Mouse (Mus musculus): ENCODE data around the gene Bean1. TPM values are rescaled to one million over a fixed set of nuclear protein-coding genes. Genes with fewer than 3 reads are reported as not detected.

Bean1 gene
- polyA plus RNA-seq, 1 experiment from 2014 or later, result 6.3 TPM

- Histone ChIP-seq H3K9me3 (ENCODE audit: control insufficient read depth, low read length) (no peaks in the 10 kb centered on the region), H3K36me3 (ENCODE audit: control insufficient read depth, insufficient read depth, low read length) (no peaks in the 10 kb centered on the region), H3K9ac (replicated peaks; ENCODE audit: low read length) (no peak overlapping the region), H3K4me3 (replicated peaks; ENCODE audit: low read depth, low read length) (no peak overlapping the region), H3K27ac (replicated peaks; ENCODE audit: low read depth, low read length) (no peak overlapping the region), H3K27me3 (ENCODE audit: control insufficient read depth, insufficient read depth, low read length) (no peaks in the 10 kb centered on the region), H3K4me2 (ENCODE audit: low read length) (no peak overlapping the region), H3K4me1 (ENCODE audit: control insufficient read depth, insufficient read depth, low read length) (no peaks in the 10 kb centered on the region)
- DNase-seq (no peak), ATAC-seq (ENCODE audit: low FRiP score, low TSS enrichment) (no peak)
- 100% methylated on average over 2 of the region's 2 CpGs for WGBS
These were observed 22.3 kb upstream of the Bean1 start for GRCm38 (mm10) chr8:104147947-104148346.

DNA sequence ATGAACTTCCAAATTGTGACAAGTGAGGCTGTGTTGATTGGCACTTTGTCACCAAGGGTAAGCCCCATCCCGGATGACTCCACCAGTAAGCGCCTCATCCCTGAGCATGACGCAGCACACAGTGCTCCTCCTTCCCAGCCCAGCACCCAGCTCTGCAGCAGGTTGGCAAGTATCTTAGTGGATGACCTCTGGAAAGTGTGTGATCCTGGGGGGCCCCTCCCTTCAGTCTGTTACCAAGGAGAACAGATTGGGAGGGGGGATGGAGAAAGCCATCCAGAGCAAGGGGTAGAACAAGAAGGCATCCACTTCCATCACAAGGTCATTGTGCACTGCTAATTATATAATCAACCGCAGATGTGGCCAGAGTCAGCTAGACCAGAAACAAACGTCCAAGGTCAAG, 9.5 kb upstream of the Bean1 start:
- Histone ChIP-seq H3K27ac (replicated peaks; ENCODE audit: low read depth, low read length) (no peak overlapping the region), H3K9ac (replicated peaks; ENCODE audit: low read length) (no peak overlapping the region), H3K27me3 (ENCODE audit: control insufficient read depth, insufficient read depth, low read length) (no peaks in the 10 kb centered on the region), H3K9me3 (ENCODE audit: control insufficient read depth, low read length) (no peaks in the 10 kb centered on the region), H3K36me3 (ENCODE audit: control insufficient read depth, insufficient read depth, low read length) (no peaks in the 10 kb centered on the region), H3K4me2 (ENCODE audit: low read length) (no peak overlapping the region), H3K4me1 (ENCODE audit: control insufficient read depth, insufficient read depth, low read length) (no peaks in the 10 kb centered on the region), H3K4me3 (replicated peaks; ENCODE audit: low read depth, low read length) (no peak overlapping the region)
- no peak for DNase-seq
- no peak for ATAC-seq (ENCODE audit: low FRiP score, low TSS enrichment)
- 80% methylated on average over 5 of the region's 5 CpGs for WGBS

DNA sequence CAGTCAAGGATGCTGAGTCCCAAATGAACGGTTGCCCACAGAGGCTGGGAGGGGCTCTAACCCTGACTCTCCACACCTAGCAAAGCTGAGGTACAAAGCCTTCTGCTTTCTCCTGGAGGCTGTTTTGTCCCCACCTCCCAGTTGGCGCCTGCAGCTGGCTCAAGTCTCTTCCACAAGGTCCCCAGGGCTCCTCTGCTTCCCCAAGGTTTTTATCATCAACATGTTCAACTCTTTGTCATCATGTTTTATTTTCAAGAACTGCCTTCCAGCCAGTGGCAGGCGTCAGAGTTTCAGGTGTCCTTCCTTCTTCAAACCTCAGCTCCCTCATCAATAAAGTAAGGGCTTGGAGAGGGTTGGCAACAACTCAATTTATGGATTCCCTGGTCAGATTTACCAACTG, 781 bp upstream of the Bean1 start:
- Histone ChIP-seq H3K9me3 (ENCODE audit: control insufficient read depth, low read length) (no peaks in the 10 kb centered on the region), H3K27ac (replicated peaks; ENCODE audit: low read depth, low read length) (no peak overlapping the region), H3K4me3 (replicated peaks; ENCODE audit: low read depth, low read length) (no peak overlapping the region), H3K4me1 (ENCODE audit: control insufficient read depth, insufficient read depth, low read length) (peaks cover 14% of the 10 kb centered on the region), H3K36me3 (ENCODE audit: control insufficient read depth, insufficient read depth, low read length) (no peaks in the 10 kb centered on the region), H3K4me2 (ENCODE audit: low read length) (peak overlapping the region; percentile 93; the same call in 1 of the 2 replicates), H3K27me3 (ENCODE audit: control insufficient read depth, insufficient read depth, low read length) (peaks cover 18% of the 10 kb centered on the region), H3K9ac (replicated peaks; ENCODE audit: low read length) (no peak overlapping the region)
- DNase-seq, result no peak
- ATAC-seq (ENCODE audit: low FRiP score, low TSS enrichment), result no peak
- WGBS, result 76% methylated on average over 3 of the region's 3 CpGs

DNA sequence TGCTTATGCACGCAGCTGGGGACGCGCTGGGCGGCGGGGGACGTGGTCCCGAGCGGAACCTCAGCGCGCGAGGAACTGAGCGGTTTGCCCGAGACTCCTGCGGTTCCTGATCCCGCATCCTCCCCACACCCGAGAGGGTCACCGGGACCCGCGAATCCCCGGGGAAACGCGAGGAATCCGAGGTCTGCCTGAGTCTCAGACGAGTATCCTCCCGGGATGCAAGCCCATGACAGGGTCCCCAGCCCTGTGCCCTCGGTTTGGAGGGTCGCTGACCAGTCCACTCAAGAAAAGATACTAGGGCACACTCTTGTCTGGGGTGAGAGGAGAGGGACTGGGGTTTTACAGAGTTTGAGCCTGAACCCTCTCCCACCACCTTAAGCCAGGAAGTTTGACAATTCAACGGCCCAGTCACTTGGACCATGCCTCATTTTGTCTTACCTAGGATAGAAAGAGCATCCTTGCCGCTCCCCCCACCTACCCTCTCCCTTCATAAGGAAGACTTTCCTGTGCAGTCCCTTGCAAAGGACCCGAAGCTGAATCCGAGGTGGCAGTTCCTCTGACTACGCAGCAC, 893 bp downstream of the Bean1 start:
- H3K9me3 ChIP-seq (ENCODE audit: control insufficient read depth, low read length), result no peaks in the 10 kb centered on the region
- ATAC-seq (ENCODE audit: low FRiP score, low TSS enrichment) (peak; percentile 28), DNase-seq (peak; percentile 21)
- 5% methylated on average over 32 of the region's 32 CpGs for WGBS
- peak overlapping the region; percentile 86 for H3K9ac ChIP-seq (replicated peaks; ENCODE audit: low read length)
- H3K27ac ChIP-seq (replicated peaks; ENCODE audit: low read depth, low read length), result peak overlapping the region; percentile 57; the same call in 1 of the 2 replicates
- H3K27me3 ChIP-seq (ENCODE audit: control insufficient read depth, insufficient read depth, low read length), result peaks cover 18% of the 10 kb centered on the region
- H3K4me3 ChIP-seq (replicated peaks; ENCODE audit: low read depth, low read length), result peak overlapping the region; percentile 68
- H3K4me2 ChIP-seq (ENCODE audit: low read length), result peak overlapping the region; percentile 93
- H3K36me3 ChIP-seq (ENCODE audit: control insufficient read depth, insufficient read depth, low read length), result no peaks in the 10 kb centered on the region
- H3K4me1 ChIP-seq (ENCODE audit: control insufficient read depth, insufficient read depth, low read length), result peaks cover 14% of the 10 kb centered on the region

DNA sequence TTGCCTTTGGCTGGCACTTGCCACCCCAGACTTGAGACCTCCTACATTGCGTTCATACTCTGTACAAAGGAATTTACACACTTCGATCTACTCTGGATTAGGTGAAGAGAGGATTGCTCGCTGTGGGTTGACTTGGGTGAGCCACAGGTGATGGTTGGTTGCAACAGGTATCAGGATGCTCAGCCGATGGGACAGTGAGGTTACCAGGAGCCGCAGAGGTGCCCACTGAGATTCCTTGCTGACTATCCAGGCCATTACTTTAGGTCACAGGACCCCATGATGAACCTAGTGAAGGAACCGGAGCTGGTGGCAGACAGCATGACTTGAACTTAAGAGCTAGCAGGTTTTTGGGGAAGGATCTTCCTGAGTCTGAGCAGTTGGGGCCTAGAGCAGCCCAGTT, 2.2 kb downstream of the Bean1 start:
- no peak overlapping the region for H3K27ac ChIP-seq (replicated peaks; ENCODE audit: low read depth, low read length)
- H3K36me3 ChIP-seq (ENCODE audit: control insufficient read depth, insufficient read depth, low read length), result no peaks in the 10 kb centered on the region
- H3K4me3 ChIP-seq (replicated peaks; ENCODE audit: low read depth, low read length), result no peak overlapping the region
- H3K27me3 ChIP-seq (ENCODE audit: control insufficient read depth, insufficient read depth, low read length), result peaks cover 18% of the 10 kb centered on the region
- no peak overlapping the region for H3K9ac ChIP-seq (replicated peaks; ENCODE audit: low read length)
- DNase-seq, result no peak
- WGBS, result 89% methylated on average over 6 of the region's 6 CpGs
- ATAC-seq (ENCODE audit: low FRiP score, low TSS enrichment), result no peak
- no peak overlapping the region for H3K4me2 ChIP-seq (ENCODE audit: low read length)
- peaks cover 14% of the 10 kb centered on the region for H3K4me1 ChIP-seq (ENCODE audit: control insufficient read depth, insufficient read depth, low read length)
- H3K9me3 ChIP-seq (ENCODE audit: control insufficient read depth, low read length), result no peaks in the 10 kb centered on the region

DNA sequence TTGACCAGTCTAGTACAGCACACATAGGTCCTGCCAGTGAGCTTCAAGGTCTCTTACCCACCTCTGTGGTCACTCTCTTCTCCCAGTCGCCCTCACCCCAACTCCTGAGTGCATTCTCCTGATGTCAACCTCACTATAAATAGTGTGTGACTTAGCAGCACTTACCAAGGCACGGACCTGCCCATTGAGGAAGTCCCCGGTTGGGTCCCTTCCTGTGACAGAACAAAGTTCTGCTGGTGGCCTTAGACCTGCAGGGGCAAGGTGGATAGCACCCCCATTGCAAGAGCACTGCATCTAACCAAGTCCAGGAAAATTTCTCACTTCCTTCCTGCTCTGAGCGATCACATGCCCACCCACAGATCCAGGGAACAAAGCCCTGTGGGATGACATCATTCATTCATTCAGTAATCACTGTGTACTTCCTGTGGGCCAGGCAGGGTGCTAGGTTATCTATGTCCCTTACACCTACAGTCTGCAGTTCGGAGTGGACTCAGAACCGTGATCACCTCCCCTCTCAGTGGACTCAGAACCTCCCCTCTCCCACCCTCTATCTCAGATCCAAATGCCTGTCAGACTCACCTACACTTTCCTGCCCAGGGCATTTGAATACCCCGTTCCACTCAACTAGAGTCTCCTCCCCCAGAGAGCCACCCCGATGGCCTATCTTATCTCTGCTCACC, 5.7 kb downstream of the Bean1 start:
- Histone ChIP-seq H3K4me1 (ENCODE audit: control insufficient read depth, insufficient read depth, low read length) (0 out of 2 replicates have a peak, but pooled peaks cover 6% of the 10 kb centered on the region), H3K9me3 (ENCODE audit: control insufficient read depth, low read length) (no peaks in the 10 kb centered on the region), H3K9ac (replicated peaks; ENCODE audit: low read length) (no peak overlapping the region), H3K27me3 (ENCODE audit: control insufficient read depth, insufficient read depth, low read length) (peaks cover 18% of the 10 kb centered on the region), H3K36me3 (ENCODE audit: control insufficient read depth, insufficient read depth, low read length) (no peaks in the 10 kb centered on the region), H3K4me3 (replicated peaks; ENCODE audit: low read depth, low read length) (no peak overlapping the region), H3K27ac (replicated peaks; ENCODE audit: low read depth, low read length) (no peak overlapping the region), H3K4me2 (ENCODE audit: low read length) (no peak overlapping the region)
- DNase-seq (no peak), ATAC-seq (ENCODE audit: low FRiP score, low TSS enrichment) (no peak)
- 83% methylated on average over 8 of the region's 8 CpGs for WGBS

DNA sequence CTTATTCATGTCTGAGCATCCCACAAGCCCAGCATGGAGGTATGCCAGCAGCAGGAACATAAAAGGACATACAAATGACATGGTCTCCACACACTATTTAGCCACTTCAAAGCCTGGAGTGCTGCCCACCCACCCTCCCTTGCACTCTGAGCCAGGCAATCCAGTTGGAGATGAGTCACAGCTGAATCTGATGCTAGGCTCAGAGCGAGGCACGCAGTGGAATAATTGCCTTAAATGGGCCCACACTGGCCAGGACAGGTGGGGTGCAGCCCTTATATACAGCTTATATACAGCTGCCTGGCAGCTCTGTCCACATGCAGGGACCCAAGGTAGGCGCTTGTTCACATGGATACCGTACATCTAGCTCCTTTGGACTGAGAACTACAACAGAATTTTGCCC, 6.8 kb downstream of the Bean1 start:
- WGBS, result 87% methylated on average over 4 of the region's 4 CpGs
- ATAC-seq (ENCODE audit: low FRiP score, low TSS enrichment) (no peak), DNase-seq (no peak)
- Histone ChIP-seq H3K27ac (replicated peaks; ENCODE audit: low read depth, low read length) (no peak overlapping the region), H3K4me1 (ENCODE audit: control insufficient read depth, insufficient read depth, low read length) (no peaks in the 10 kb centered on the region), H3K4me3 (replicated peaks; ENCODE audit: low read depth, low read length) (no peak overlapping the region), H3K27me3 (ENCODE audit: control insufficient read depth, insufficient read depth, low read length) (peaks cover 8% of the 10 kb centered on the region; the same call in 1 of the 2 replicates), H3K4me2 (ENCODE audit: low read length) (no peak overlapping the region), H3K9ac (replicated peaks; ENCODE audit: low read length) (no peak overlapping the region), H3K9me3 (ENCODE audit: control insufficient read depth, low read length) (no peaks in the 10 kb centered on the region), H3K36me3 (ENCODE audit: control insufficient read depth, insufficient read depth, low read length) (no peaks in the 10 kb centered on the region)

GRCm38 (mm10) chr8:104184905-104185304, 14.7 kb downstream of the Bean1 start:
- Histone ChIP-seq H3K4me1 (ENCODE audit: control insufficient read depth, insufficient read depth, low read length) (no peaks in the 10 kb centered on the region), H3K27me3 (ENCODE audit: control insufficient read depth, insufficient read depth, low read length) (no peaks in the 10 kb centered on the region), H3K9me3 (ENCODE audit: control insufficient read depth, low read length) (no peaks in the 10 kb centered on the region), H3K4me2 (ENCODE audit: low read length) (no peak overlapping the region), H3K9ac (replicated peaks; ENCODE audit: low read length) (no peak overlapping the region), H3K4me3 (replicated peaks; ENCODE audit: low read depth, low read length) (no peak overlapping the region), H3K36me3 (ENCODE audit: control insufficient read depth, insufficient read depth, low read length) (no peaks in the 10 kb centered on the region), H3K27ac (replicated peaks; ENCODE audit: low read depth, low read length) (no peak overlapping the region)
- ATAC-seq (ENCODE audit: low FRiP score, low TSS enrichment) (no peak), DNase-seq (no peak)
- WGBS, result 30% methylated on average over 6 of the region's 6 CpGs

DNA sequence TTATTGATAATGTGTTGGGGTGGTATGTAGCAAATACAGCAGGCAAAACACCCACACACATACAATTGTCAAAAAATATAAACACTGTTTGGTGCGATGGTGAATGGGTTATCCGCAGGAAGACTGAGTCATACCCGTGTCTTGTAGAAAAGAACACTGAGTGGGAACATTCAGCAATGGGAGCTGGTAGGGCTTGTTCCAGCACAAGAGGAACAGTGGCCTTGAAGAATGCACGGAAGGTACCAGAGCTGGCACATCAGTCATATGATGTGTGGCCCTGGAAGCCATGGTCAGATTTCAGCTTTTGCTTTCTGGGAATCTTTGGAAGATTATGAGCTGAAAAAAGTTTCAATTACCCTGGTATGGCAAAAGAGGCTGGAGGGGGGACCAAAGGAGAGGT, 16.6 kb downstream of the Bean1 start:
- no peak overlapping the region for H3K27ac ChIP-seq (replicated peaks; ENCODE audit: low read depth, low read length)
- no peaks in the 10 kb centered on the region for H3K9me3 ChIP-seq (ENCODE audit: control insufficient read depth, low read length)
- DNase-seq, result no peak
- H3K36me3 ChIP-seq (ENCODE audit: control insufficient read depth, insufficient read depth, low read length), result no peaks in the 10 kb centered on the region
- H3K9ac ChIP-seq (replicated peaks; ENCODE audit: low read length), result no peak overlapping the region
- ATAC-seq (ENCODE audit: low FRiP score, low TSS enrichment), result no peak
- no peak overlapping the region for H3K4me3 ChIP-seq (replicated peaks; ENCODE audit: low read depth, low read length)
- peaks cover 8% of the 10 kb centered on the region for H3K4me1 ChIP-seq (ENCODE audit: control insufficient read depth, insufficient read depth, low read length)
- no peaks in the 10 kb centered on the region for H3K27me3 ChIP-seq (ENCODE audit: control insufficient read depth, insufficient read depth, low read length)
- H3K4me2 ChIP-seq (ENCODE audit: low read length), result no peak overlapping the region
- WGBS, result 95% methylated on average over 4 of the region's 4 CpGs

Measured in midbrain, embryonic 14.5 days (tissue).